Mouse (Mus musculus) bone marrow macrophage, adult 2 months (primary cell): ENCODE measurements around the gene G3bp2. TPM values are rescaled to one million over a fixed set of nuclear protein-coding genes. Genes with fewer than 3 reads are reported as not detected.
A peak's percentile ranks its signal among the peaks of the same experiment; 100 is the strongest.
"Not testable (repeated sequence)": the region's sequence is repeated elsewhere in the genome, so short reads cannot be mapped to it uniquely, and the experiment has no call there.

Source experiments
- H3K27ac ChIP-seq: 2 replicates; pipeline ENCODE4 v1.5.1; 2012; ENCODE audit warnings: low read depth, low read length; ENCODE audit not compliant: insufficient read depth
- H3K4me1 ChIP-seq: 2 replicates; pipeline ENCODE4 v1.6.1; 2012; ENCODE audit warnings: low read length; ENCODE audit not compliant: control insufficient read depth, insufficient read depth
- H3K4me3 ChIP-seq: 2 replicates; pipeline ENCODE4 v1.5.1; 2012; ENCODE audit warnings: mild to moderate bottlenecking, low read length, moderate library complexity; ENCODE audit not compliant: insufficient read depth
- CTCF ChIP-seq: IDR thresholded peaks from 2 replicates; pipeline ENCODE4 v1.5.1; 2012; ENCODE audit warnings: low read depth, mild to moderate bottlenecking, low read length, moderate library complexity
- POLR2A ChIP-seq: IDR thresholded peaks from 2 replicates; pipeline ENCODE4 v1.6.1; 2012; ENCODE audit warnings: mild to moderate bottlenecking, low read depth, low read length, borderline replicate concordance
- polyA plus RNA-seq: library from polyadenylated mRNA; stranded (reverse); fragments of >200 nt; gene quantifications from 2 replicates; pipeline ENCODE4 v1.2.4, GENCODE M21; 2012; ENCODE audit not compliant: missing spikeins, insufficient read depth, insufficient read length

G3bp2 gene
- polyA plus RNA-seq: 100 and 112 TPM in 2 replicates

DNA sequence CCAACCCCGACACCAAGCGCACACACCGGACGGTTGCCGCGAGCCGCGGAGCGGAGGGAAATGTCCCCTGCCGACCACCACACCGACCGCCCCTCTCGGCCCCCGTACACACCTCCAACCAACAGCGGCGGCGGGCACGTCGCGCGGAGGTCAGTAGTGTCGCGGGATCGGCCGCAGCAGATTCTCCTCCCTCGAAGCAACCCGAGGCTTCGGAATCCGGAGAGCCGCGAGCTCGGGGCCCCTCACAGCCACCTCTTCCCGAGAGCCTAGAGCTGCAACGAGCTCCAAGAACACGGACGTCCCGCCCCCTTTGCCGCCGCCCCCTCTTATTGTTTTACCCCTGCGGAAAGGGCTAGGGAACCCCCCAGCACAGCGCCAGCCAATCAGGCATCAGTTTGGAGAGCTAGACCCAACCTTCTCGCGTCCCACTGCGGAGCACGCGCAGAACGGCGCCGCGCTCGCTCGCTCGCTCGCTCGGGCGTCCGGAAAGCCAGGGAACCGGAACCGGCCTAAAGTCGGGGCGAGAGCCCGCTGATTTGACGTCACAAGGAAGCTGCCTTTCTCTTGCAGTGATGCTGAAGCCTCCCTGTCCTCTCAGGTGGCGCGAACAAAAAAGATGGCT is at the start of gene G3bp2:
TSS of gene G3bp2 (minus strand) at position 303 of the 622 bp plus-strand sequence.
- H3K4me1 ChIP-seq: peaks cover 23% of the 10 kb centered on the region

DNA sequence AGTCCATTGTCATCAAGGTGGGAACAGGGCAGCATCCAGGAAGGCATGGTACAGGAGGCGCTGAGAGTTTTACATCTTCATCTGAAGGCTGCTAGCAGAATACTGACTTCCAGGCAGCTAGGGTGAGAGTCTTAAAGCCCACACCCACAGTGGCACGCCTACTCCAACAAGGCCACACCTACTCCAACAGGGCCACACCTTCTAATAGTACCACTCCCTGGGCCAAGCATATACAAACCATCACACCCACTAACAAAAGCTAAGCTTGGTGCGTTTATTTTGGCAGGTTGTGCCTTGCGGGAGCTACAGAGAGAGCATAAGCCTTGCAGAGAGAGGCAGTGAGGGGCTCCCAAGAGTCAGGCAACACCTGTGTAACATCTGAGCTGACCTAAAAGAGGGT is 49.5 kb upstream of the G3bp2 start:
- H3K4me1 ChIP-seq: peaks cover 19% of the 10 kb centered on the region
- H3K27ac ChIP-seq, H3K4me3 ChIP-seq: not testable (repeated sequence)

More for the DNA sequence above, at the start of gene G3bp2:
- Histone ChIP-seq H3K4me3 (peak within 1 kb of the TSS; percentile 89), H3K27ac (peak within 1 kb of the TSS; percentile 88)
- no peak for TF ChIP-seq CTCF
- TF ChIP-seq POLR2A: no peak

- Histone ChIP-seq H3K27ac (no peak overlapping the region), H3K4me3 (no peak overlapping the region), H3K4me1 (peaks cover 24% of the 10 kb centered on the region)
- TF ChIP-seq CTCF: no peak
- no peak for TF ChIP-seq POLR2A
These were observed 48.6 kb upstream of the G3bp2 start for GRCm38 (mm10) chr5:92132127-92132526.

- peaks cover 22% of the 10 kb centered on the region for H3K4me1 ChIP-seq
- no peak overlapping the region for H3K4me3 ChIP-seq
- H3K27ac ChIP-seq: no peak overlapping the region
- TF ChIP-seq POLR2A (no peak), CTCF (no peak)
These were observed 46.6 kb upstream of the G3bp2 start for GRCm38 (mm10) chr5:92130040-92130682.

DNA sequence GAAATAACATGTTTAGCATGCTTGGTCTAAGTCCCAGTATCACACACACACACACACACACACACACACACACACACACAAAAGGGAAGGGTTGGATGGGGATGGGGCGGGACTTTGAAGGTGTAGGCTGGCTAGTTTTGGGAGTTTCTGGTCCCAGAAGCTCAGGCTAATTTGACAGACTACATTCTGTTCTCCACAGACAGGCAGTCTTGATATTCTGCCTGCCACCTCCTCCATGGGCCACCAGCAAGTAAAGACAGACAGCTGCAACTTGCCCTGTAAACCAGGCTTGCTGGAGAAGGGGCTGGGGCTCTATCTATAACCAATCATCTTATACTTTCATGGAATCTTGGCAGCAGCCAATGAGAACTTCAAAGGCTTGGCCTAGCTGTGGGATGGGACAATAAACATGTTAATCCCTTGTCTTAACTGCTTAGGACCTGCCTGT is 45.8 kb upstream of the G3bp2 start:
- Histone ChIP-seq H3K4me1 (peaks cover 22% of the 10 kb centered on the region), H3K27ac (peak overlapping the region; percentile 12; the same call in 1 of the 2 replicates), H3K4me3 (no peak overlapping the region)
- TF ChIP-seq CTCF (no peak), POLR2A (no peak)

DNA sequence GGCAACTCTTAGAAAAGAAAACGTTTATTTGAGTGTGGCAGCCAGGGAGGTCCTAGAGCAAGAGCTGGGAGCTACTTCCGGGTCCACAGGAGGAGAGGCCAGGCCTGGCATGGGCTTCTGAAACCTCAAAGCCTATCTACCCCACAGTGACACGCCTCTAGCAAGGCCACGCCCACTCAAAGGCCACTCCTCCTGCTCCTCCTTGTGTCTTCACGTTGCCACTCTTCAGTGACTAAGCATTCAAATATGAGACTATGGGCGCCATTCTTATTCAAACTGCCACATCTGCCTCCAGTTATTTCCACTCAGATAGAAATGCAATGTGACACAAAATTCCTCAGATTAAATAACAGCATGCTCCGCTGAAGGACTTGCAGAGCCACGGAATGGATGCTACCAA is 45.1 kb upstream of the G3bp2 start:
- Histone ChIP-seq H3K4me1 (peaks cover 22% of the 10 kb centered on the region), H3K4me3 (peak overlapping the region; percentile 59; the same call in 1 of the 2 replicates), H3K27ac (peak overlapping the region; percentile 90)
- TF ChIP-seq CTCF: no peak
- no peak for TF ChIP-seq POLR2A

DNA sequence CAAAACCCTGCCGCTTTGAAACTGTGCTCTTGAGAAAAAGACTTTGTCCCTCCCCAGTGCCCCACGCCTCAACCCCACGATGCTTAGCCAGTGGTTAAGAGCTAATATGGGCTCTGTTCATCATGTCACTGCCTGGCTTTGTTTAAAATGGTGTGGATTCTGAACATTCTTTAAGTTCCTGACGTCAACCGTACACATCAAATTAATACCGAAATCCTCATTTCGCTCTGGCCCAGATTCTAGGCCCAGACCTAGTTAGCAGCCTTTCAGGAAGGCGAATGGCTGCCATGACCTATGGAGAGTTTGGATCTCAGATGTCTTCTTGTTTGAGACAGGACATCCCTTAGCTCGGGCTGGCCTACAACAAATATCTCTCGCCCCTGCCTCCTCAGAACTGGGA is 44.2 kb upstream of the G3bp2 start:
- H3K27ac ChIP-seq: peak overlapping the region; percentile 90
- peaks cover 22% of the 10 kb centered on the region for H3K4me1 ChIP-seq
- no peak for TF ChIP-seq POLR2A
- no peak for TF ChIP-seq CTCF
- peak overlapping the region; percentile 59 for H3K4me3 ChIP-seq

DNA sequence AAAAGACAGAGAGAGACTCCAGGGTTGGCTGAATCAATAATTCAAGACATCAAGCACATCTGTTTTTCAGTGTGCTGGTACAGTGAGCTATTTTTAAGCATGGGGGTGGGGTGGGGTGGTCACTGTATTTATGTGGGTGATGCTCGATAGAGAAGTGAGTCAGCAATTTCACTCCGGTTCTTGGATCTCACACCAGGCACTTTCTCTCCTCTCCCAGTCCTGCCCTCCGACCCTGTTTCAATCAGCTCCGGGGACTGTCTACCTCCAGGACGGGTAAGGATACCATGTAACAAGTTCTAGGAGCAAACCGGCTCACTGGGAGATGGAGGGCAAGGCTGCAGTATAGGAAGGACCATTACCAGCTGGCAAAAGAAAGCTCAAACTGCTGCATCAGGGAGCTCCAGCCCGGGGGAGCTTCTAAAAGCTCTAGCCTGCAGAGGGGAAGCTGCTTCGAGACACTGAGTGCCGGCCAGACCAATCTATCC is 43.7 kb upstream of the G3bp2 start:
- TF ChIP-seq POLR2A: no peak
- no peak for TF ChIP-seq CTCF
- peak overlapping the region; percentile 90 for H3K27ac ChIP-seq
- peak overlapping the region; percentile 59 for H3K4me3 ChIP-seq
- H3K4me1 ChIP-seq: peaks cover 22% of the 10 kb centered on the region

- TF ChIP-seq CTCF (no peak), POLR2A (no peak)
- Histone ChIP-seq H3K27ac (no peak overlapping the region), H3K4me3 (no peak overlapping the region), H3K4me1 (peaks cover 22% of the 10 kb centered on the region)
These were observed 41.9 kb upstream of the G3bp2 start for GRCm38 (mm10) chr5:92125446-92125845.

GRCm38 (mm10) chr5:92121636-92122035 is 38.1 kb upstream of the G3bp2 start:
- Histone ChIP-seq H3K27ac (no peak overlapping the region), H3K4me1 (peaks cover 6% of the 10 kb centered on the region), H3K4me3 (no peak overlapping the region)
- TF ChIP-seq CTCF (no peak), POLR2A (no peak)
